Mouse (Mus musculus): Measurements from ENCODE around the gene Unc5c.

Unc5c gene

DNA sequence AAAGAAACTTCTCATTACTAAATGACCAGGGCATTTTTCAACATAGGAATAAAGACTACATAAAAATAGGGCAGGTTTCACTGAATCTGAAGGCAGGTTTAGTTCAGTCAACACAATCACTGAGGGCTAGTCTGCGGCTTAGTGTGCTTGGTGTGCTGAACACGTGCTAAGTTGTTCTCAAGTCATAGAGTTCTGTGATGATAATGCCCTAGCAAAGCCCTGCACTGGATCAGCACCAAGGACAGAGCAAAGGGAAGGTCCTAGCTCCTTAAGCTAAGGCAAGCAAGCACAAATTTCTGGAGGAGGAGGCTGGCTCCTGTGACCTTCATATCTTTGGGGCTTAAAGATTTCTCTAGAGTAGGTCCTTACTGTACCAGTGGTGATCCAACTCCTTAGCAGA, 346.3 kb downstream of the Unc5c start:
- peak; percentile 24 for DNase-seq (ENCODE audit: low read depth, low spot score)

DNA sequence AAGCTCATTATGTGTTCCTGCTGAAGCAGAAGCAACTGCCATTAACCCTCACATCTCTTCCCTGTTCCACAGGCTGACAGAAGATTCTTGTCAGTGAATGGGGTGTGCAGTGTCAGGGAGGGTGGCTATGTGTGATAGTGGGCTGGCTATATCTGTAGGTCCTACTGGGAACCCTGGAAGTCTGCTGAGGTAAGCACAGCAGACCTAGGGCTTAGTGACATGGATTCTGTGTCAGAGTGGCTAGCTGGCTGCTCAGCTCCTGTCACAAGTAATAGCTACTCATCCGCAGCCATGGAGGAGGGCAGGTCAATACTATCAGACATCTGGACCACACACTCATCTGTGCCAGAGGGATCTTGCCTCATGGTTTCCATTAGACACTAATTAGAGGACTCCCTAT, 349.8 kb downstream of the Unc5c start:
- no peak for DNase-seq (ENCODE audit: low read depth, low spot score)

DNA sequence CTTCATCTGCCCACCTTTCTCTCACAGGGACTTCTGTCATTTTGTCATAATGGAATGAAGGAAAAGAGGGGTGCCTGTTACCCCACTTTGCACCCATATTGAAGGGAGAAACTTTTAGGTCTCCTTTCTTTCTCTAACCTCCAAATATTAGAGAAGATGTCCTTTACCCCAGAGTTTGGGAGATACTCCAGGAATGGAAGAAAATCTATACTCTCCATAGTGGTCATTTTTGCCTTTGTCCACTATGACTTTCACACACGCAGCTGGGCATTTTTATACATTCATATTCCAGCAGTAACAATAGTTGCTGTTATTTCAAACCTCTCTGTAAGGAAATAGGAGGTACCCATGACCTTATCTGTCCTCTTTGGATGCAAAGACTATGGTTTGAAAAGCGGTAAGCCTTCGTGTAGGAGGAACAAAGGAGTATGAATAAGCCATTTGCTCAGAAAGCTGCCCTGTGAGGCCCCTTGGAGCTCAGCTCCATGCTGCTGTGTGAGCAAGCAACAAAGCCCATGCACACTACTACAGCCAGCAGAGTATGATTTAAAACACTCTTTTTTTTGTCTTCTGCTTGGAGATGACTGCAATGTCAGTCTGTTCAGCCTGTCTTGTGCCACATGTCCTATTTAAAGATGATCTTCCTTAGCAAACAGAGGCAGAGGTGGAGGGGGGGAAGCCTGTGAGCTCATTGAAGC, 353.7 kb downstream of the Unc5c start:
- DNase-seq (ENCODE audit: low read depth, low spot score), result no peak

- DNase-seq (ENCODE audit: low read depth, low spot score), result no peak
Observed at GRCm38 (mm10) chr3:141819331-141819941, 354.4 kb downstream of the Unc5c start.

- DNase-seq (ENCODE audit: low read depth, low spot score), result no peak
Observed at GRCm38 (mm10) chr3:141828301-141828700, 363.3 kb downstream of the Unc5c start.

GRCm38 (mm10) chr3:141831135-141831534, 366.1 kb downstream of the Unc5c start:
- DNase-seq (ENCODE audit: low read depth, low spot score), result no peak

DNA sequence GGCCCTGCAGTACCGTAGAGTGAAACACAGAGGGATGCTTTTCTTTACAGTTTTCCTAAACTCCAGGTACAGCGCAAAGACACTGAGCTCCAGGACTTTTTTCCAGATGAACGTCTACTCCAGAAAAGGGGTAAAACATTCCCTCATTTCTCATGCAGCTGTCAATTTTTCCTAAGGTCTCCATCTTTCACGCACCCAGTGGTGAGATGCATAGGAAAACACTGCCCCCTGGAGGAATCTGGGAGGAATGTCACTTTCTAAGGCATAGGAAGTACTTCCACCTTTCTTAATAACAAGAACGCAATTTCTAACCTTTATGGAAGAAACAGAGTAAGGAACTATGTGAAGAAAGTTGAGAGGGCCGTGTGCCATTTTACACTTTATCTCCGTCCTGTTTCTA, 373.8 kb downstream of the Unc5c start:
- DNase-seq (ENCODE audit: low read depth, low spot score), result no peak

DNA sequence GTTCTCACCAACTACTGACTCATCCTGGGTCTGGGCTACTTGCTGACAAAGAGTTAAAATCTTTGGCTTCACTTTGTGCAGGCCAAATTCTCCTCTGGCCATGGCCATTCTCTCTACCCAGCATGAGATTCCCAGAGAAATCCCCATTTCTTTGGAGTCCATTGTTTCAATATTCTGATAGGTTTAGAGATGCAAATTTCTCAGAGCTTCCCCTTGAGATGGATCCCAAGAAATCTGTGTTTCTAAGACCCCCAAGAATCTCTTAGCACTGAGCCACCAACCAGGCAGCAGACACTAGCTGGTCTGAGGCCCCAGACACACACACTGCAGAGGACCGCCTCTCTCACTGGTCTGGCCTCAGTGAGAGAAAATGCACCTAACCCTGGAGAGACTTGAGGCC, 384.2 kb downstream of the Unc5c start:
- DNase-seq (ENCODE audit: low read depth, low spot score), result no peak

DNA sequence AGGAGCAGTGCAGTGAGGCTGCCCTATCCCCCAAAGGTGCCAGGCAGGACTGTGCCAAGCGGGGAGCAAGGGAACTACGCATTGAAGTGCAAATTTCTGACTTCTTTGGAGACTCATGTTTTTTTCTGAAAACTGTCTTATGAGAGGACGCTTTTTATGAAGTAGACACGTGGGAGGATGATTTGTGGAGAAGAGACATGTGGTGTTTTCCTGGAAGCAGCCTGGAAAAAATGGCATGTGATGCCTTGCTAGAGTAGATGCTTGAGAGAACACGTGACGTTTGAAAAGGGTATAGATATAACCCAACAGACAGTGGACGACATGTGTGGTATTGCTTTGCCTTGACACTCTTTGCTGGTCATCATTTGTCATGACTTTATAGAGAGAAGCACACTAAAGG, 385.1 kb downstream of the Unc5c start:
- DNase-seq (ENCODE audit: low read depth, low spot score), result no peak

GRCm38 (mm10) chr3:141854339-141854738, 389.3 kb downstream of the Unc5c start:
- no peak for DNase-seq (ENCODE audit: low read depth, low spot score)

GRCm38 (mm10) chr3:141857123-141857522, 392.1 kb downstream of the Unc5c start:
- no peak for DNase-seq (ENCODE audit: low read depth, low spot score)

GRCm38 (mm10) chr3:141862816-141863461, 397.9 kb downstream of the Unc5c start:
- DNase-seq (ENCODE audit: low read depth, low spot score), result no peak

GRCm38 (mm10) chr3:141871805-141872204, 406.8 kb downstream of the Unc5c start:
- DNase-seq (ENCODE audit: low read depth, low spot score), result no peak

- DNase-seq (ENCODE audit: low read depth, low spot score), result no peak
Observed at GRCm38 (mm10) chr3:141872337-141873042, 407.5 kb downstream of the Unc5c start.

- no peak for DNase-seq (ENCODE audit: low read depth, low spot score)
Observed at GRCm38 (mm10) chr3:141882496-141882895, 417.5 kb downstream of the Unc5c start.

DNA sequence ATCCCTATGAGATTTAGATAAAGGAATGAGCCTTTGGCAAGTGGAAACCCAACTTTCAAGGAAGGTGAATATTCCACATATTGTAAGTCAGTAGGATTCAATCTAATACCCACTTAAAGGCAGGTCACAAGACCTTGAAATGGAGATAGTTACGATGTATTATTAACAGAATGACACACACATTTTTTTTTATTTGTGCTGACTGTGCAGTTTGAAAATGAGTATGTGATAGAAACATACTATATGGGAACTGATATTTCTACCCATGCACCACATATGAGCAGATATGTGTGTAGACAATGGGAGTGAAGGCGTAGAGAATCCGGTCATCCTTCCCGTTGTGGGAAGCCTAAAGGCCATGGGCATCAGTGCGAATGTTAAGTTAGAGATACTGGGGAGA, 419.2 kb downstream of the Unc5c start:
- no peak for DNase-seq (ENCODE audit: low read depth, low spot score)

Data from WW6 (cell line).